Mouse (Mus musculus): ENCODE results near the gene Ckap2.
"Not testable (repeated sequence)": the region's sequence is repeated elsewhere in the genome, so short reads cannot be mapped to it uniquely, and the experiment has no call there.

Ckap2 gene

DNA sequence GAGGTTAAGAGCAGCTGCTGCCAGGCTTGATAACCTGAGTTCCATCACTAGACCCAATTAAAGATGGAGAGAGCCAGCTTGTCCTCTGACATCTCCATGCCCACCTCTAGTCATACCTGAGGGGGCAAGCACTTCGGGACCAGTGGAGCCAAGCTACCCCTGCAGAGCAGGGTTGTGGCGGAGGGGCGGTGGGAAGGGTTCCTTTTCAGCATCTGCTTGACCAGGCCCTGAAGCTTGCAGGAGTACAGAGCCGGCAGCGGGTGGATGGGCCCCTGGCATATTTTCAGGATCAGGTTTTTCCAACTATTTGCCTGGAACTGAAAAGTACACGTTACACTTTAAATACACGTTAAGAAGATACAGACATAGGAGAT lies 37.3 kb downstream of the Ckap2 start:
- no peak for DNase-seq (ENCODE audit: low read depth)

DNA sequence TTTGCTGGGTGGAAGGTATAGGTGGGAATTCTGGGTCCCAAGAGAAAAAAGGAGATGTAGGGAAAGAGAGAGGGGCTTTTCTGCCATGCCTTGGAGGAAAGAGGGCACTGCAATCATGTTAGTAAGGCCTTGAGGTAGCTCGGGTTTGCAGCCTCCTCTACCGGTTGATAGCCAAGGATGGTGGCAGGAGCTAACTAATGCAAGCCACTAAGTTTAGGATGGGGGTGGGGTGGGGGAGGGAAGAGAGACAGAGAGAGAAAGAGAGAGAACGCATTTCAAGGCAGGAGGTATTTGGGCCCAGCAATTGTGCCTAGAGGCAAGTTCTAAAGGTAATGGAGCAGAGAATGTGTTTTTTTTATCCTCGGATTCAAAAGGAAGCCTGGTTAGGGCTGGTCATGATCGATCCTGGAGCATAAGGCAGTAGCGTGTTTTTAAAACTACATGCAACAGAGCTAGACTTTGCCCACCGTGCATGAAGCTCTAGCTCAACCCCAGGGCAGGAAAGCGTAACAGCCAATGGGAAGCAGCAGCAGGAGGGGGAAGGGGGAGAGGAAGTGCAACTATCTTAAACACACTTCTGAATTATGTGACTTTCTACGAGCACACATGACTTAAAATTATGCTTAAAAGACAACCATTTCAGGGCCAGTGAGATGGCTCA lies 37.8 kb downstream of the Ckap2 start:
- DNase-seq (ENCODE audit: low read depth) = no peak

DNA sequence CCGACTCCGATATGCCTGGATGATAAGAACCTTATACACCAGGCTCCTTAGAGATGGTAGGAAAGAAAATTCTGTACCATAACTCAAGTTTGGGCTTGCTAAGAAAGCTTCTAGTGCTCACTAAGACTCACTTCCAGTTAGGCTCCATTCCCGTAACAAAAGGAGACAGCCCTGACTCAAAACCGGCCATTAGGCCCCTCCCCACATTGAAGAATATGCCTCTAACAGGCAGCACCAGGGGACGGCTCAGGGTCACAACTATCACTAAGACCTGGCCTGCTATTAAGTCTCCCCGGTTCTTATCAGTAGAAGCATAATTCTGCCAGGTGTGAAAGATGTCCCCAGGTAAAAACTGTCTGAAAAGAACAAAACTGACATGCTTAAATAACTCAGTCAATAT lies 39.8 kb downstream of the Ckap2 start:
- DNase-seq (ENCODE audit: low read depth) = no peak

DNA sequence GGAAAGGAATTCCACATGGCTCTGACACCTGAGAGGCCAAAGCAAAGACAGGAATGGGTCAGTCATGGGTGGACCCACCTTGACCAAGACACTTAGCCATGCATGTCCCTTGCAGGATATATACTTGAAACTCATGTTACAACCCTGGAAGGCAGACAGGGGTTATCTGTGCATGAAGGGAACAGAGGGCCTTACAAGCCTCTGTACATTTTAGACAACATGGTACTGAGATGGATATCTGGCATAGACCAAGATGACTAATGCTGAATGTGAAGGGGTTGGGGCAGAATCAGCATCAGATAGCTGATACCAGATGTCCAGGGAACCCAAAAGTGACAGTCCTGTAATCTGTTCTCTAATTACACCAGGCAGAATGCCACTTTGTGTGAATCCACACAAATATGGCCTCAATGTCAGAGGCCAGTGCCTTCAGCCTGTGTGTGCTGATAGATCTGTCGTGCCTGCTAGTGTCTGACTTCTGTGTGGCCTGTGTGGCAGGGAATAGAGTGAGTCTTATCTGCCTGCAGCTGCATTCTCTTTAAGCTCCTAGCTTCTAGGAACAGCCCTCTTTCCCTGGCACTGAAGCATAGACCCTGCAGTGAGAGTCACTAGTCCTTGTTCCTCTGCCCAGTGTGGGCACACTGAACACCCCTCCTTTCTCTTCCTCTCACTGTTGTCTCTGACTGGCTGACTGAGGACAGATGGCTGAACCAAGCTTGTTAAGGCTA lies 41.7 kb downstream of the Ckap2 start:
- peak; percentile 3 for DNase-seq (ENCODE audit: low read depth)

DNA sequence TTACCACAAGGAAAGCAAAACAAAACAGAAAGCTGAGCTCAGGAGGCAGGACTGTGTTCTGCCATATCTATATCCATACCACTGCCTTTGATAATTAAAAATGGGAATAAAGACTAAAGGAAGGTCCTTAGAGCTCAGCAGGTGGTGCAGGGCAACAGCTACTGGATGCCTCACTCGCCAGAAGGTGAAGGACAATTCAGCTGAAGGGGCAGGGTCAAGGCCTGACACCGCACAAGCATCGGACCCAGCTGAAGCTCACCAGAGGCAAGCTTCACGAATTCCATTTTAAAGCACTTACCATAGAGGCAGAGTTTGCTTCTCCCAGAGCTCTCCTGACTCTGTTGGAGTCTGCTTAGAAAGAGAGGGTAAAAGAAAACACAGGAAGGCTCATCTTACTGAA lies 43.0 kb downstream of the Ckap2 start:
- DNase-seq (ENCODE audit: low read depth) = no peak

DNA sequence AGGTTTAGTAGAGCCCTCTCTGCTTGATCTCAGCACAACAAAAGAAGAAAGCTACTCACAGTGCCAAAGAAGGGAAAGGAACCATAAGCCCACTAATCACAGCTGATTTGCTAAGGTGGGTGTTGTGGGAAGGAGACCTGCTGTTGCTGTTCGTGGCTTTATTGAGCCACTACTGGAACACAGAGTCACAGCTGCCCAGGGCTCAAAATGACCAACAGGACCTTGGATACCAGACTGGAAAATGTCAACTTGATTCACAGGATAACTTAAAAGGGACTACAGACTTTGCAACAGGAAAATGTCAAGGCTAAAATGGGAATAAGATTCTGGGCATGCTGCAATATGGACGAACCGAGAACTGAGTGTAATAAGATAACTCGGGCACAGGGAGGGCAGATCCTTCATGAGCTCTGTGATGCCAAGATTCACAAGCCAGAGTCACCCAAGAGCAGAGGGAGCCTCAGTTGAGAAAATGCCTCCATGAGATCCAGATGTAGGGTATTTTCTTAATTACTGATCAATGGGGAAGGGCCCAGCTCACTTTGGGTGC lies 43.7 kb downstream of the Ckap2 start:
- no peak for DNase-seq (ENCODE audit: low read depth)

DNA sequence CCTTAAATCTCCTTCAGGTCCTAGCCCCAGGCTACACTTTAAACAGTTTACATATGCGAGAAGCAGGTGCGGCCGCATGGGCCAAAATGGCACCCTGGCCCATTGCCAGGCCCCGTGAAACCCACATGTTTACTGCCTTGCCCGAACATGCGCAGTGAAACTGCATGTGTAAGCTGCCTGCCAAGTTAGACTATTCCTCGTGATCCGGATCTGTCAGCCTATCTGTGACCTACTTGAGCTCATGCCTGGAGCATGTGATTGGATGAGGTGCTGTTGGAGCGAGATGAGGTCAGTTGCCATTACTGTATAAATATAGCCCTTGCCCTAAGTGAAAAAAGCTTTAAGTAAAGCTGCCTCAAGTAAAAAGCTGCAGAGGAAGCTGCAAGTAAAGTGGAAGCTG lies 49.2 kb downstream of the Ckap2 start:
- not testable (repeated sequence) for DNase-seq (ENCODE audit: low read depth)

DNA sequence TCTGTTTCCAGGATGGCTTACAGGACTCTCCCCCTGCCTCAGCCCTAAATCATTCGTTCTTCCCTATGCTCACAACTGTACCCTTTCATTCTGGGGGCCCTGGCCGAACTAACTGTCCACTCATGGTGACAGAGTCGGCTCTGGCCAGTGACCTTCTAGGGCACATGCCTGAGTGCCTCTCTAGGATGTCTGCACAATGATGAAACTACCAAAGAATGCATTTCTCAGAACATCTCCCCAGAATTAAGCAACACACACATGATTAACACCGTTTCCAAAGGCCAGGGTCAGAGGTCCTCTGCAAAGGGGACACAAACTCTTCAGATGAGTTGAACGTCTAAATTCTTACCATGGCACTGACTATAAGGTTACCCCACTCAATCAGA lies 50.9 kb downstream of the Ckap2 start:
- DNase-seq (ENCODE audit: low read depth) = no peak

DNA sequence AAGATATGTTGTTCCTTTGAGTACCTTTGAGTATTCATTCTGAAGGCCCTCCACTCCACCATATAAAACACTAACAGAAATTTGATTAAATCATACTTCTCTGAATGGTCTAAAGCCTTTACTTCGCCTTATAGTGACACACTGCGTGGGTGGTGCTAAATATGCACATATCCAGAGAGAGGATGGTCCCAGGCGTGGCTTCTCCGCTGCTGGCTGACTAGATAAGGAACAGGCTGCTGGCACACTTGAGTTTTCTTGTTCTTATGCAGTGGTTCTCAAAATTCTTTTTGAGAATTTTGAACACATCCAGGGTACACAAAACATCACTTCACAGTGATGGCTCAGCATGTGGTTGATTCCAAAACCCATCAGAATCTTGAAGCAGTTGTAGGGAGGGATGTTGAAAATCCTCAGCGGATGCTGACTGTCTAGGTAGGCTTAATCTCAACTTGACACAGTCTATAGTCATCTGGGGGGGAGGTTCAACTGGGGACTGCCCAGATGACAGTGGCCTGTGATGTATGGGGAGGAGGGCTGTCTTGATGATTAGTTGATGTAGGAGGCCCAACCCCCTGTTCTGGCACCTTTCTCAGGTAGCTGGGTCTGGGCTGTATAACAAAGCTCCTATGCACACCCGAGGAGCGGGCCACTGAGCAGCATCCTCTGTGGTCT lies 51.4 kb downstream of the Ckap2 start:
- no peak for DNase-seq (ENCODE audit: low read depth)

DNA sequence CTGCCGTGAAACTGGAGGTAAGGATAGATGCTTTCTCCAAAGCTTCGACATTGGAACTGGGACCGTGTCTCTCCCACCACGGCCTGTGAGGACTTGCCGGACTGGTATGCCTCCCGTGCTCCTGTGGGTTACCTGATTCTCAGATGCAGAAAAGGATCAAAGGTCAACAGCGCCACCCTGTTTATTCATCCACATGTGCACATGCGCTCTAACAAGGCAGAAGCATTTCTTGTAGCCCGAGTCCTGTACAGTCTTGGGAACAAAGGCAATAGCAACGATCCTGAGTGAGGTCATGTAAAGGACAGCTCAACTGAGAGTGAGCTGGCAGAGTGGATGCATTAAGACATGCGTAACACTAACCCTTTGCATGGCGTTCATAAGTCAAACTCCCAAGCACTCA lies 53.6 kb downstream of the Ckap2 start:
- DNase-seq (ENCODE audit: low read depth) = no peak

DNA sequence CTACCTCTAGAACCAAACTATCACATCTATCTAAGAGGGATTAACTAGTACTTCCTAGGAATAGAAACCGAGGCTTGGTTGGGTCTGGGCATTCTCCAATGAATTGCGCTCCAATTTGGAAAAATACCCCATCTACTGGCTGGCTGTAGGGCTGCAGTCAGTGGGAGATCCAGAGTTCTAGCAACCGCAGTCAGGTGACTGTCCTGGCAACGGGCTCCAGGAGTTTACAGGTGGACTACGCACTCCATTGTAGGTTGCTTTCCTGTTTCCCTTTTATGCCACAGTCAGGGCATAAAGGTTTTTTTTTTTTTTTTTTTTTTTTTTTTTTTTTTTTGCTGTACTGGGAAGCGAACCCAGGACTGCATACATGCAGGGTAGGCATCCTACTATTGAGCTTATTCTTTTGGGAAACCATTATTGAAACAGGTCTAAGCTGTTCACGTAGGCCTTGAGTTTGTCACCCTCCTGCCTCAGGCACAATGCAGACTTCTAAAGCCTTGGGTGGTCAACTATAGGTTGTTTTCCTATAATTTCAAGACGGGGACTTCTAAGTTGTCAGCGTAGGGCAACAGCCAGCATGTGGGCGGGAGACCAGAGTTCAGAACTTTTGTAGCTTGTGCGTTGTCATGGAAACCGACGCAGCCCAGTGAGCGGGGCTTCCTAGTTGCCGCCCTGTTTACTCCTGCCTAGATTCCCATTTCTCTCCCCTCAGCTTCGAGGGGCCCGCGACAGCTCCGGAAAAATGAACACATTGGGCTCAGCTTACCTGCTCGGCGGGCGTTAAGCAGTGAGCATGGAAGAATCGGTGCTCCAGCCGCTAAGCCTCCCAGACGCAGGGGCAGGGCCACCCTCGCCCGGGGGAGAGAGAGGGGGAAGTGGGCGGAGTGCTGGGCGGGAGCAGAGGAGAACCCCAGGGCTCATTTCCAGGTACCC lies 61.1 kb downstream of the Ckap2 start, which contains the start of gene Nek5:
TSS of gene Nek5 (minus strand) at position 834 of the 933 bp plus-strand sequence.
- DNase-seq (ENCODE audit: low read depth) = peak; percentile 3

Measured in 416B (cell line).